ENCODE assay signal across 8 mouse cellular contexts in the genomic region with DNA sequence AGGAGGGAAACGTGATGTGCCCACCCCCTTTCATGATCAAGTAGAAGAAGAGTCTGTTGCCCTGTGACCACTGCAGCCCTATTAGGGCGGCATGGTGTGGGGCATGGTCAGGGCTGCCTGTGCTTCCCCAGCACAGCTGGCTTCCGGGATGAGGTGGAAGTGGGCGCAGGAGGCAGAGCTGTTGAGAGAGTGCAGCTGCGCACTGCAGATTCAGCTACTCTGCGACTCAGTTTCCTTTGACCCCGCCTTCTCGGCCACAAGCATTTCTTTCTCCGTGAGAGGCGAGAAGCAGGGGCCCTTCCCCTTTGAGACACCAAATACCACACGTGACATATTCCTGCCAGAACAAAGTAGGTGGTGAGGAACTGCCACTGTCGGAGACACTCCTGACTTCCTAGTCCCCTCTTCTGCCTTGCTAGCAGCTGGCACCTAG. TPM values are rescaled to one million over a fixed set of nuclear protein-coding genes. Genes with fewer than 3 reads are reported as not detected.
DNase-seq lines count a peak whose midpoint lies in the region; ATAC-seq lines count a peak whose summit lies in the region.

No protein-coding gene starts in this region.

- H3K4me3 ChIP-seq in forebrain, embryonic 16.5 days (replicated peaks; ENCODE audit: low read length): peak overlapping the region; percentile 28; the same call in 1 of the 2 replicates
- H3K4me3 ChIP-seq in hindbrain, embryonic 10.5 days: peak overlapping the region; percentile 46

- intact Hi-C loops in left cerebral cortex, postnatal 10 days (cut with DNase I): no loop called here

- no peaks in the 10 kb centered on the region for H3K27me3 ChIP-seq in forebrain, embryonic 16.5 days (replicated peaks; ENCODE audit: control insufficient read depth, insufficient read depth, low read length)
- H3K27me3 ChIP-seq in hindbrain, embryonic 10.5 days (ENCODE audit: insufficient read depth, poor library complexity, severe bottlenecking): peaks cover 5% of the 10 kb centered on the region; the same call in 1 of the 2 replicates

- peak; percentile 11 to 16 for DNase-seq in urinary bladder, adult 18-20 months (ENCODE audit: low spot score in 2 of 2)
- no peak for DNase-seq in urinary bladder, postnatal 10 days (ENCODE audit: low spot score)
- DNase-seq in hindbrain, embryonic 10.5 days (ENCODE audit: low spot score): peak; percentile 60
- peak; percentile 10 to 59 for DNase-seq in left cerebral cortex, postnatal 10 days (ENCODE audit: extremely low spot score in 1 of 2, low spot score in 2 of 2)
- peak; percentile 22 for DNase-seq in right cerebral cortex, postnatal 14 days
- no peak for DNase-seq in adipocyte (ENCODE audit: low spot score)

- peak overlapping the region; percentile 27 for H3K9ac ChIP-seq in forebrain, embryonic 16.5 days (replicated peaks; ENCODE audit: low read depth, low read length)

- WGBS in forebrain, embryonic 16.5 days: 8% methylated on average over 12 of the region's 12 CpGs
- WGBS in hindbrain, embryonic 10.5 days: 4% methylated on average over 12 of the region's 12 CpGs

- no peaks in the 10 kb centered on the region for H3K9me3 ChIP-seq in forebrain, embryonic 16.5 days (ENCODE audit: control insufficient read depth, low read length)
- H3K9me3 ChIP-seq in hindbrain, embryonic 10.5 days: no peaks in the 10 kb centered on the region

- H3K27ac ChIP-seq in forebrain, embryonic 16.5 days (ENCODE audit: low read length): no peak overlapping the region
- peak overlapping the region; percentile 84 for H3K27ac ChIP-seq in hindbrain, embryonic 10.5 days

- no peaks in the 10 kb centered on the region for H3K36me3 ChIP-seq in forebrain, embryonic 16.5 days (ENCODE audit: control insufficient read depth, insufficient read depth)
- H3K36me3 ChIP-seq in hindbrain, embryonic 10.5 days: no peaks in the 10 kb centered on the region

- peak; percentile 65 for ATAC-seq in forebrain, embryonic 16.5 days
- ATAC-seq in megakaryocyte, adult 5-6 weeks (ENCODE audit: poor library complexity, severe bottlenecking): peak; percentile 84

- peaks cover 6% of the 10 kb centered on the region for H3K4me1 ChIP-seq in forebrain, embryonic 16.5 days (replicated peaks; ENCODE audit: control insufficient read depth, insufficient read depth, low read length)
- peaks cover 18% of the 10 kb centered on the region for H3K4me1 ChIP-seq in hindbrain, embryonic 10.5 days (replicated peaks)

- H3K4me2 ChIP-seq in forebrain, embryonic 16.5 days (ENCODE audit: low read length): peak overlapping the region; percentile 47

RNA-seq across cellular contexts. Expression of a gene that starts 22.0 kb away (rescaled TPM):
- 1.1 and 1.6 TPM in 2 replicates for polyA plus RNA-seq in forebrain, embryonic 16.5 days (2015; fragmentation: Nextera tagmentation; extraction: Ambion mirVana)
- 2.9 TPM in 2 replicates for polyA plus RNA-seq in hindbrain, embryonic 10.5 days (2016; fragmentation: Nextera tagmentation; extraction: Ambion mirVana)
- total RNA-seq in left cerebral cortex, postnatal 10 days (2021): 1 to 10 TPM; 1.6 to 1.7 TPM
- total RNA-seq in megakaryocyte, adult 5-6 weeks (2015): 0.41 and 0.67 TPM in 2 replicates
- 0.44 TPM in 1 of 2 replicates, not detected in the other for total RNA-seq in megakaryocyte, adult 5-6 weeks (2017)

RNA-seq across cellular contexts. Expression of a gene that starts 22.3 kb away (rescaled TPM):
- polyA plus RNA-seq in forebrain, embryonic 16.5 days (2015; fragmentation: Nextera tagmentation; extraction: Ambion mirVana): 279 and 302 TPM in 2 replicates
- polyA plus RNA-seq in hindbrain, embryonic 10.5 days (2016; fragmentation: Nextera tagmentation; extraction: Ambion mirVana): 412 and 566 TPM in 2 replicates
- 100 to 1,000 TPM; 245 to 249 TPM for total RNA-seq in left cerebral cortex, postnatal 10 days (2021)
- total RNA-seq in megakaryocyte, adult 5-6 weeks (2015): 448 and 496 TPM in 2 replicates
- 724 and 818 TPM in 2 replicates for total RNA-seq in megakaryocyte, adult 5-6 weeks (2017)

RNA-seq across cellular contexts. Expression of a gene that starts 36.2 kb away (rescaled TPM):
- not detected in 2 replicates for polyA plus RNA-seq in forebrain, embryonic 16.5 days (2015; fragmentation: Nextera tagmentation; extraction: Ambion mirVana)
- polyA plus RNA-seq in hindbrain, embryonic 10.5 days (2016; fragmentation: Nextera tagmentation; extraction: Ambion mirVana): not detected in 2 replicates
- 10 to 100 TPM; 20.2 to 24.7 TPM for total RNA-seq in left cerebral cortex, postnatal 10 days (2021)
- total RNA-seq in megakaryocyte, adult 5-6 weeks (2015): not detected in 2 replicates
- total RNA-seq in megakaryocyte, adult 5-6 weeks (2017): 3.6 TPM in 1 of 2 replicates, not detected in the other

RNA-seq across cellular contexts. Expression of a gene that starts 51.2 kb away (rescaled TPM):
- polyA plus RNA-seq in forebrain, embryonic 16.5 days (2015; fragmentation: Nextera tagmentation; extraction: Ambion mirVana): 7.8 and 8.1 TPM in 2 replicates
- 0.77 and 1.4 TPM in 2 replicates for polyA plus RNA-seq in hindbrain, embryonic 10.5 days (2016; fragmentation: Nextera tagmentation; extraction: Ambion mirVana)
- total RNA-seq in left cerebral cortex, postnatal 10 days (2021): 10 to 100 TPM; 65.7 to 68.5 TPM
- total RNA-seq in megakaryocyte, adult 5-6 weeks (2015): 2.0 and 2.5 TPM in 2 replicates
- total RNA-seq in megakaryocyte, adult 5-6 weeks (2017): 1.7 and 1.8 TPM in 2 replicates

Comparison
In these comparisons a context has a peak if more than half of its experiments do, and no peak if none do; other contexts are left out.
1. DNase-seq: peak in urinary bladder, adult 18-20 months (2 of 2), hindbrain, embryonic 10.5 days (single experiment), left cerebral cortex, postnatal 10 days (2 of 2) and right cerebral cortex, postnatal 14 days (single experiment); none in urinary bladder, postnatal 10 days (single experiment) and adipocyte (single experiment).
2. RNA of a gene that starts 36.2 kb away (total RNA-seq): 20.2 to 24.7 TPM in left cerebral cortex, postnatal 10 days; 3.6 TPM in megakaryocyte, adult 5-6 weeks; every median in the first group is over 4 times any median in the second.